Mouse (Mus musculus) heart, adult 9 months (tissue): ENCODE data around the gene Ptgs2.
A peak's percentile ranks its signal among the peaks of the same experiment; 100 is the strongest.

Source experiments
- DNase-seq, 2 experiments: peaks; one replicate each; pipeline ENCODE4 v3.0.0; 2022; ENCODE audit warnings: low spot score in 2 of 2

The Ptgs2 gene

DNA sequence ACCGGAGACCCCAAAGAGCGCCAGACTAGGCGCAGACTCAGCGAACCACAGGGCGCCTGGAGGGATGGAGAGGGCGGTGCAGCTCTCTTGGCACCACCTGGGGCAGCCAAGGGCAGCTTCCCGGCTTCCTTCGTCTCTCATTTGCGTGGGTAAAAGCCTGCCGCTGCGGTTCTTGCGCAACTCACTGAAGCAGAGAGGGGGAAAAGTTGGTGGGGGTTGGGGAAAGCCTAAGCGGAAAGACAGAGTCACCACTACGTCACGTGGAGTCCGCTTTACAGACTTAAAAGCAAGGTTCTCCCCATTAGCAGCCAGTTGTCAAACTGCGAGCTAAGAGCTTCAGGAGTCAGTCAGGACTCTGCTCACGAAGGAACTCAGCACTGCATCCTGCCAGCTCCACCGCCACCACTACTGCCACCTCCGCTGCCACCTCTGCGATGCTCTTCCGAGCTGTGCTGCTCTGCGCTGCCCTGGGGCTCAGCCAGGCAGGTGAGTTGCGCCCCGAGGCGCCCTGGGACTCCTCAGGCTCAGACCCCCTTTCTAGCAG is at the start of gene Ptgs2:
Gene Ptgs2 (plus strand): TSS at position 242 of the 544 bp plus-strand sequence.
- peak; percentile 53 to 58 for DNase-seq

- no peak for DNase-seq
Observed at GRCm38 (mm10) chr1:150050256-150050655, 49.6 kb upstream of the Ptgs2 start.

DNA sequence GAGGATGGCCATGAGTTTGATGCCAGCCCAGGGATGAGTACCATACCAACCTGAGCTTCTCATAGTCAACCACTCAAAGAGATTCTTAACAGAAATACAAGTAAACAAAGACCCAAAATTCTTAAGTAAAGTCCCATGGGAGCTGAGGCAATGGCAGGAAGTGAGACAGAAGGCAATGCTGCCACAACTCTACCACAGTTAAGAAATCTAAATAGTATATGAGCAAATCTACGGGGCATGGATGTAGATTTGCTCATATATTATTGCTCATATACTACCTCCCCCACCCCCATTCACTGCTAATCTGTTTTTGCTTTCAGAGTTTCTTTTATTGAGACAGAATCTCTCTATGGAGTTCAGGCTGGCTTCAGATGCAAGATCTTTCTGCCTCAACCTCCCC is 34.1 kb upstream of the Ptgs2 start:
- DNase-seq, result no peak

- no peak for DNase-seq
Observed at GRCm38 (mm10) chr1:150072880-150073279, 27.0 kb upstream of the Ptgs2 start.

- no peak for DNase-seq
Observed at GRCm38 (mm10) chr1:150074609-150075008, 25.2 kb upstream of the Ptgs2 start.

GRCm38 (mm10) chr1:150089040-150089692 is 10.7 kb upstream of the Ptgs2 start:
- no peak for DNase-seq

DNA sequence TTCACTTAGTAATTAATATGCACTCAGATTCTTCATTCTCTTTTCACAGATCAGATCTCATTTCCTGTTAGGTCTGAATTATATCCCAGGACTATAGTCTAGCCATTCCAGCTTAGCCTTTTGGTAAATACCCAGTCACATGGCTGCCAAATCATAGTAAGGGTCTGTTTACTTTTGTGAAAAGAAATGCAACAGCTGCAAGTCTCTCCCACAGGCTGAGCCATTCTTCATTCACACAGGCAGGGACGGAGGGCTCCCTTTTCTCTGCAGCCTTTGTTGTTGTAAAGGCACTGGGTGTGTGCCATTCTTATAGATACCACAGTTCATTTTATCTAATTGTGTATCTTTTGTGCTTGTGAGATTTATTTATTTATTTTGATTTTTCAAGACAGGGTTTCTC is 9.6 kb upstream of the Ptgs2 start:
- no peak for DNase-seq

DNA sequence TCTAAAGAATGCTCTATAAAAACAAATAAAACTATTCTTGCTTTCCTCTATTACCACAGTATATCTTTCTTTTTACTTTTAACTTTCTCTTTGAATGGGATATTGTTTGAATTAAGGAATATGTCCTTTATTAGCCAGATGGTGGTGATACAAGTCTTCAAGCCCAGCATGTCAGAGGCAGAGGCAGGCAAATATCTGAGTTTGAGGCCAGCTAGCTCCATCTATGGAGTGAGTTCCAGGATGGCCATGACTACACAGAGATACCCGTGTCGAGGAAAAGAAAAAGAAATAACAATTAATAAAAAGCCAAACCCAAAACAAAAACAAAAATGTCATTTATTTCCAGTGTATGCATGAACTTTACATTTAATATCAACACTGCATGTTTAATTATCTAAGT is 2.8 kb upstream of the Ptgs2 start:
- no peak for DNase-seq

- DNase-seq, result no peak
Observed at GRCm38 (mm10) chr1:150097721-150098120, 2.1 kb upstream of the Ptgs2 start.

GRCm38 (mm10) chr1:150099374-150099773 is 457 bp upstream of the Ptgs2 start:
- no peak for DNase-seq

GRCm38 (mm10) chr1:150104228-150104720 is 4.4 kb downstream of the Ptgs2 start:
- DNase-seq, result no peak

GRCm38 (mm10) chr1:150106736-150107135 is 6.9 kb downstream of the Ptgs2 start:
- DNase-seq, result no peak

GRCm38 (mm10) chr1:150109591-150109990 is 9.8 kb downstream of the Ptgs2 start:
- DNase-seq, result no peak

GRCm38 (mm10) chr1:150115352-150115751 is 15.5 kb downstream of the Ptgs2 start:
- peak in 1 of 2 experiments; percentile 1 for DNase-seq

- no peak for DNase-seq
Observed at GRCm38 (mm10) chr1:150118352-150118751, 18.5 kb downstream of the Ptgs2 start.

DNA sequence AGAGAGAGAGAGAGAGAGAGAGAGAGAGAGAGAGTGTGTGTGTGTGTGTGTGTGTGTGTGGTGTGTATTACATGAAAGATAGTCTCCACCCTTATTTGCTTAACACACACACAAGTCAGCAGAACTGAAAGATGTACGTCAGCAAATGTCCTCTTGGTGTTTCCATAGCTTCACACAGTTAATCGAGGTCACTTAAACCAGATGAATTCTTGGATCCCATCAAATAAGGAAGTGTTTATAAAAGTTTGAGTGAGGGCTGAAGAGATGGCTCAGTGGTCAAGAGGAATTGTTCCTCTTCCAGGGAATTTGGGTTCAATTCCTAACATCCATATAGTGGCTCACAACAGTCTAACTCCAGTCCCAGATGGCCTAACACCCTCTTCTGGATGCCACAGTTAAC is 25.7 kb downstream of the Ptgs2 start:
- no peak for DNase-seq

GRCm38 (mm10) chr1:150130070-150130469 is 30.2 kb downstream of the Ptgs2 start:
- DNase-seq, result no peak

- DNase-seq, result no peak
Observed at GRCm38 (mm10) chr1:150130586-150131275, 30.9 kb downstream of the Ptgs2 start.

- no peak for DNase-seq
Observed at GRCm38 (mm10) chr1:150135350-150135749, 35.5 kb downstream of the Ptgs2 start.

DNA sequence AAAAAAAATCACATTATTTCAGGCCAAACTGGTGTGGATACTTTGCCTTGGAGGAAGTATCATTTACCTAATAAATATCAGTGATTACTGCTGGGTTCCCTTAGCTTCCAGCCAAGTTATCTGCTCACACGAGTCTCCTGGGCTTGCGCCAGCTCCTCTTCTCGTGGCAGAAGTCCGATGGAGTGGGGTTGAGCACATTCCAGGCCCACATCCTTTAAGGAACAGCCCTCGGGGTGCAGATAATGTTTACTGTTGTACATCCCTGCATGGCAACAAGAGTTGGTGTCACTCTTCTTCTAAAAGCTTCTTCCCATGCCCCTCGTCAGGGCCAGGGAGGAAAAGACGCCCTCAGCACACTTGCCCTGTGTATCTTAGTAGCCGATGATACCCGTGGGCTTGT is 39.9 kb downstream of the Ptgs2 start:
- no peak for DNase-seq

- no peak for DNase-seq
Observed at GRCm38 (mm10) chr1:150141939-150142338, 42.1 kb downstream of the Ptgs2 start.

- no peak for DNase-seq
Observed at GRCm38 (mm10) chr1:150143578-150143977, 43.7 kb downstream of the Ptgs2 start.

DNA sequence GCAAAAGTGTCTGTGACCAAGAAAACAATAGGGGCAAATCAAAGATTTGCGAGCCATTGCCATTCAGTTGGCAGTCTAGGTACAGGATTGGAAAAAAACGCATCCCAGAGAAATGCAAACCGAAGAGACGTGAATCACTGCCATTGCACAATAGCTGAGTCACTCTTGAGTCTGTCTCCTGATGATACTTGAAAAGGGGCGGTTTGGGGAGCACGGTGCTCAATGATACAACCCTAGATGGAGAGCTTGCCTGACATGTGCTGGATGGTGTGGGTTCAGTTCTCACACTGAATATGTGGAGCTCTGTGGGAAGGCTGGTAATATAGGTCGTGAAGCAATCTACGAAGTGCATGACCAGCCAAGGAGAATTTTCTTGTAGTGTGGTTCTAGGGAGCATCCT is 45.2 kb downstream of the Ptgs2 start:
- no peak for DNase-seq
